Mouse (Mus musculus) myocyte (in vitro differentiated cells): ENCODE data around the gene Krtap5-1.

ENCODE experiments used
- CEBPB ChIP-seq: IDR thresholded peaks from 2 replicates; pipeline ENCODE4 v1.6.1; 2011; ENCODE audit warnings: mild to moderate bottlenecking, moderate library complexity; ENCODE audit not compliant: poor library complexity, insufficient read depth, severe bottlenecking
- POLR2A ChIP-seq: IDR thresholded peaks from one replicate; pipeline ENCODE4 v1.6.1; 2011; ENCODE audit warnings: low read depth, mild to moderate bottlenecking, control low read depth, moderate library complexity; ENCODE audit not compliant: insufficient read length
- TCF12 ChIP-seq: IDR thresholded peaks from one replicate; pipeline ENCODE4 v1.6.1; 2011; ENCODE audit warnings: mild to moderate bottlenecking, control low read depth; ENCODE audit not compliant: poor library complexity, insufficient read depth, severe bottlenecking
- USF1 ChIP-seq: IDR thresholded peaks from one replicate; pipeline ENCODE4 v1.6.1; 2011; ENCODE audit warnings: low read depth, mild to moderate bottlenecking, control low read depth, moderate library complexity

DNA sequence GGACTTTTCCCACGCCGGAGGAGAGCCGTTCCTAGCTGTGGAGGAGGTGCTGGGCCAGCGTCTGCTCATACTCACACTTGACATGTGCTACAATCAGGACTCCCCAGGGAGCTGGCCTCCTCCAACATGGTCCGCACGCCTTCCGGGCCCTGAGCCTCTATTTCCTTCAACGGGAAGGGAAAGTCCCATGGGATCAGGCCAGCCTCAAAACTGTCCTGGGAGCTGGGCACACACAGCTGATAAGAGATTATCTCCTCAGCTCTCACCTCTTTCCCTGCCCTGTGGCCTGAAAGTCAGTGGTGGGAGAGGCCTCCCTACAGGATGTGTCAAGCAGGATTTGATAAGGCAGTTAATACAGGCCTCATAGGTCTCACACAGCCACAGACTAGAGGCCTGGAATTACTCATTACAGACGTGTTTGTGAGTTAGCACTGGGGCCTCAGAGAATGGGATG is 33.4 kb upstream of the Krtap5-1 start:
- no peak for TF ChIP-seq USF1
- no peak for TF ChIP-seq CEBPB
- TF ChIP-seq POLR2A, result no peak
- TF ChIP-seq TCF12, result no peak
